Mouse (Mus musculus) E14TG2a.4 (cell line): ENCODE data around the gene Fbxl5.

Source experiments
- CTCF ChIP-seq: conservative IDR thresholded peaks from 2 replicates; pipeline ENCODE4 v1.5.1; 2014; ENCODE audit warnings: low read length
- NANOG ChIP-seq: IDR thresholded peaks from 2 replicates; pipeline ENCODE4 v1.6.1; 2014; ENCODE audit warnings: borderline replicate concordance, low read length, mixed read lengths
- POU5F1 ChIP-seq: IDR thresholded peaks from 2 replicates; pipeline ENCODE4 v1.6.1; 2014; ENCODE audit warnings: low read length, borderline replicate concordance

DNA sequence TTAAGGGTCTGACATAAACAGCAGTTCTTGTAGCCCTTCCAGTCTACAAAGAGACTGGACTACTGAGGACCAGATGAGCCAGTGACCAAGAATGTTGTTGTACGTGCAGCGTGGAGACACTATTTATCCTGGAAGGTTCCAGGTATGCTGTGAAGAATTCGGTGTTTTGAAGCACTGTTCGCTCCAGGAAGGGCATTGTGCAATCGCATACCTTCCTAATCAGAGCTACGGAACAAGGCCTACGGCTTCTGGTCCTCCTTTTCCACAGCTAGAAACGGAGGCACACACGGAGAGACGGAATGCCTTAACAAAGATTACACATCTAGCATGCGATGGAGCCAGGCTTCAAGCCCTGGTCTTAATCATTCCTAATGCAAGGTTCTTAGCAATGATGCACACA is 653 bp downstream of the Fbxl5 start:
- no peak for TF ChIP-seq CTCF
- no peak for TF ChIP-seq NANOG
- no peak for TF ChIP-seq POU5F1
